Mouse (Mus musculus): ENCODE data around the gene Col13a1. TPM values are rescaled to one million over a fixed set of nuclear protein-coding genes. Genes with fewer than 3 reads are reported as not detected.
A peak's percentile ranks its signal among the peaks of the same experiment; 100 is the strongest.

Gene Col13a1
- polyA plus RNA-seq, 1 experiment from 2014 or later: 1.9 TPM

DNA sequence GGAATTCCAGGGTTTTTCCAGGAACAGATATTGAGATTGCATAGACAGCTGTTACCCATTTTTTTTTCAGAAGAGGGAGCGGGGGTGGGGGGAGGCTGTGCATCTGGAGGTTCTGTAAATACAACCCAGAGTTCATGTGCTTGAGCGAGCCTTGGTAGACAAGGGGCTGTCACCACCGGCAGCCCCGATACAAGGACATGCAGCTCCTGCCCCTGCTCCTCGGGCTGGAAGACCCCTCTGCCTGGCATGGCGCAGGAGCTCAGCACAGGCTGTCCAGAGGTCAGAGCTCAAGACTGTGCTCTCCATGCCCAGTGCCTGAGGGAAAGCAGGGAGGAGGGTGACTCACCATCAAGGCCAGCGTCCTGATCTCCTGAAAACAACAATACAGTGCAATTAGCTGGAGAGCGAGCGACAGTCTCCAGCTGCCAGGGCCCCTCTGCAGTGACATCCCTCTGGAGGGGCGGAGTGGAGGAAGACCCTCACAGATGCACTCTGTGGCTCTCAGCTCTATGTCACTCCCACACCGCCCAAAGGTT is 112.8 kb downstream of the Col13a1 start:
- Histone ChIP-seq H3K9me3 (peaks cover 33% of the 10 kb centered on the region), H3K36me3 (0 out of 2 replicates have a peak, but pooled peaks cover 8% of the 10 kb centered on the region), H3K4me3 (no peak overlapping the region), H3K4me1 (replicated peaks) (peaks cover 10% of the 10 kb centered on the region), H3K27me3 (ENCODE audit: insufficient read depth, poor library complexity, severe bottlenecking) (no peaks in the 10 kb centered on the region; the same call in 1 of the 2 replicates), H3K27ac (0 out of 2 replicates have a peak overlapping the region, but pooled peaks have one; percentile 35)
- no peak for DNase-seq (ENCODE audit: low spot score)
- 72% methylated on average over 11 of the region's 11 CpGs for WGBS

DNA sequence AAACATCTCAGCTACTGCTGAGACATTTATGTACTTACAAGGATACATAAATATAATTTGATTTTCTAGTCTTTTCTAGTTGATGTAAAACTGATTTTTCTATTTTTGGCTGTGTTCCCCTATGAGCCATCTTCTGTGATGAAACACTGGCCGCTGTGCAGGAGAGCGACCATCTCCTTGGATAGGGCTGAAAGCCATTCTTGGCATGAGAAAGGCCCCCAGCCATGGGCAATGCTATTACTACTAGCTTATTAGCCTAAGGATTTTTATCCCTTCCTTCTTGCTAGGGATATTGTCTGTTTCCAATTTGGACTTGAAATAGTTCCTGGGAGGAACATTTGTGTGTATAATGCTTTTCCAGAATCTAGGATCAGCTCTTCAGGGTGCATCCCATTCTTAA is 119.5 kb downstream of the Col13a1 start:
- Histone ChIP-seq H3K4me3 (no peak overlapping the region), H3K4me1 (replicated peaks) (no peaks in the 10 kb centered on the region), H3K27me3 (ENCODE audit: insufficient read depth, poor library complexity, severe bottlenecking) (no peaks in the 10 kb centered on the region), H3K36me3 (0 out of 2 replicates have a peak, but pooled peaks cover 8% of the 10 kb centered on the region), H3K27ac (no peak overlapping the region), H3K9me3 (peaks cover 27% of the 10 kb centered on the region)
- no peak for DNase-seq (ENCODE audit: low spot score)
- WGBS: 95% methylated on average over 2 of the region's 2 CpGs

DNA sequence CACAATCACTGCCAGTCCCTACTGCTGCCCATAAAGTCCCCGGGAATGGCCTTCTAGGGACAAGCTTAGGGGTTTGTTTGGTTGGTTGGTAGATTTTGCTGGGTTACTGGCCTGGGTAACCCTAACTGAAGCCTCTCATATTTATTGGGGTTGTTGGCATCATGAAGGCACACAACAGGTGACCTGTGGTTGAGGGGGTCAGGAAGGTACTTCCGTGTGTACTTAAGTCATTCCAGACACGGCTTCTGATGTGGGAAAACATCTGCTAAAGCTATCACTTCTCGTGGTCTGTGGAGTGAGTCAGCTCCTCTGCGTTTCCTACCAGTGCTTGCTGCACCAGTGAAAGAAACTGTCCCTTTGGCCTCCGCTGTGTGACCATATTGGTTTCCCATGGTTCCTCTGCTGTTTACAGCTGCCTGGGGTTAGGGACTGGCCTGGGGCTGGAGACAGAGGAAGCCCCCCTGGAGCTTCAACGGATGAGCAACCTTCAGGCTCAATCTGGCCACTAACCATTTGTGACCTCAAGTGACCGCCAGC is 123.7 kb downstream of the Col13a1 start:
- H3K9me3 ChIP-seq: no peaks in the 10 kb centered on the region
- WGBS: 73% methylated on average over 8 of the region's 8 CpGs
- H3K36me3 ChIP-seq: no peaks in the 10 kb centered on the region
- H3K27me3 ChIP-seq (ENCODE audit: insufficient read depth, poor library complexity, severe bottlenecking): no peaks in the 10 kb centered on the region
- H3K4me3 ChIP-seq: no peak overlapping the region
- no peak for DNase-seq (ENCODE audit: low spot score)
- no peak overlapping the region for H3K27ac ChIP-seq
- H3K4me1 ChIP-seq (replicated peaks): peaks cover 5% of the 10 kb centered on the region; the same call in 1 of the 2 replicates

DNA sequence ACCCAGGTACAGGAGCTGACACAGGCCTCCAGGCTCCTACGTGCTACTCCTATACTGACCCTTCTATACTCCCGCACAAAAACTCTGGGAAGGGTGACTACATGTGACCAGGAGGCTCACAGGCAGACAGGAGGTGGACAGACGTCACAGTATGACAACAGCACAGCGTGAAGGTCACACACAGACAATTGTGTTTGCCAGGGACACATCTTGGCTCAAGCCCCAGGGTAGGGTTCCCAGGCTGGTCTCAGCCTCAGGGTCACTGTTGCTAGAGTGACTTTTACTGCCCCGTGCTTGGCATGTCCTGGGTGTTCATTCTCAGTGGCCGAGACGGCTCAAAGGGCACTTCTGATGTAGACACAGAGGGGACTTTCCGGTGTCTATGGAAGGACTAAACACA is 126.1 kb downstream of the Col13a1 start:
- Histone ChIP-seq H3K4me3 (no peak overlapping the region), H3K9me3 (no peaks in the 10 kb centered on the region), H3K27me3 (ENCODE audit: insufficient read depth, poor library complexity, severe bottlenecking) (no peaks in the 10 kb centered on the region), H3K36me3 (no peaks in the 10 kb centered on the region), H3K4me1 (replicated peaks) (peaks cover 5% of the 10 kb centered on the region; the same call in 1 of the 2 replicates), H3K27ac (no peak overlapping the region)
- no peak for DNase-seq (ENCODE audit: low spot score)
- 75% methylated on average over 8 of the region's 8 CpGs for WGBS

DNA sequence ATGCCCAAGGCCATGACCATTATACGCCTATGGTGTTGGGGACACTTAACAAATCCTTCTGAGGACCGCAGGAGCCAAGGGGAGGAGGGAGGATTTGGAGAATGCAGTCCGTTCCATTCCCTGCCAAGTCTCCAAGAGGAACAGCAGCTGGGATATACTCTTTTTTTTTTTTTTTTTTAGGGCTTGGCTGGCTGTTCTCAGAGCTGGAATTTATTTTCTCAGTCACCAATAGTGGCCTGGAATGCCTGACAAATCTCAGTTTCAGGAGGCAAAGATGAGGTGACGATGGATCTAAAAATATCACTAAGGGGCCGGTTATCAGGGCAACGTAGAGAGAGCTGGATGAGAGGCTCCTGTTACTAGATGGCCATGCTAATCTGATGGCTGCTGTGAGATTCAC is 130.4 kb downstream of the Col13a1 start:
- WGBS: 88% methylated on average over 6 of the region's 6 CpGs
- DNase-seq (ENCODE audit: low spot score): no peak
- Histone ChIP-seq H3K27ac (no peak overlapping the region), H3K4me1 (replicated peaks) (peaks cover 5% of the 10 kb centered on the region; the same call in 1 of the 2 replicates), H3K4me3 (no peak overlapping the region), H3K27me3 (ENCODE audit: insufficient read depth, poor library complexity, severe bottlenecking) (no peaks in the 10 kb centered on the region), H3K36me3 (no peaks in the 10 kb centered on the region), H3K9me3 (no peaks in the 10 kb centered on the region)

DNA sequence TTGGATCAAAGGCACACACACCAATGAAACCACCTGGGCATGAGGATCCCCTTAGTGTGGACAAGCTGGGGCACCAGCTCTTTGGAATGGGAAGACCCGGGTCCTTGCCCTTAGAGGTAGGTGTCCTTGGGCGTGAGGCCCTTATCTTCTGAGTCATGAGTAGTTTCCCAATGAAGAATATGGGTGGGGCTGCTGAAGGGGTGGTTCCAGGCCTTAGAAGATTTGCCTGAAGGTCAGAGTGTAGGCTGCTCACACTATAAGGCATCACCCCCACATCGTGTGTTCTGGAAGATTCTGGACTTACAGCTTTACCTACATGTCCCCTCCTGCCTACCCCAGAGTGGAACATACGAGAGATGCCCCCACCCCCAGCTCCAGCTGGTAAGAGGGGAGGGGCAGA is 133.4 kb downstream of the Col13a1 start:
- 79% methylated on average over 4 of the region's 4 CpGs for WGBS
- DNase-seq (ENCODE audit: low spot score): no peak
- Histone ChIP-seq H3K4me3 (no peak overlapping the region), H3K4me1 (replicated peaks) (no peaks in the 10 kb centered on the region), H3K27ac (no peak overlapping the region), H3K27me3 (ENCODE audit: insufficient read depth, poor library complexity, severe bottlenecking) (0 out of 2 replicates have a peak, but pooled peaks cover 3% of the 10 kb centered on the region), H3K36me3 (no peaks in the 10 kb centered on the region), H3K9me3 (no peaks in the 10 kb centered on the region)

DNA sequence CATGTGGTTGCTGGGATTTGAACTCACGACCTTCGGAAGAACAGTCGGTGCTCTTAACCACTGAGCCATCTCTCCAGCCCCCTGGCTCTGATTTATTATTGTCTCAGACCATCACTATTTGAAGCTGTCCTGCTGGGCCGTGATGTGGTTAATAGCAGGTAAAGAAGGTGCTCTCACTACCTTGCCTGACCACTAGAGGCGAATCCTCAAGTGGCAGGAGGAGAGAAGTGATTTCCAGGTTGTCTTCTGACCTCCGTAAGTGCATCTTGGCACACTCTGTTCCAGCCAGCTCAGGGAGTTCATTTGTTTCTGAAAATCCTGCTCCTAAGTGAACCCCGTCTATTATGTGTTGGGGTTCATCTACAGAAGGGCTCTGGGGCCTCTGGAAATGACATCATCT is 134.4 kb downstream of the Col13a1 start:
- Histone ChIP-seq H3K9me3 (no peaks in the 10 kb centered on the region), H3K27ac (no peak overlapping the region), H3K27me3 (ENCODE audit: insufficient read depth, poor library complexity, severe bottlenecking) (peaks cover 12% of the 10 kb centered on the region), H3K4me1 (replicated peaks) (no peaks in the 10 kb centered on the region), H3K4me3 (no peak overlapping the region), H3K36me3 (no peaks in the 10 kb centered on the region)
- no peak for DNase-seq (ENCODE audit: low spot score)
- WGBS: 80% methylated on average over 7 of the region's 7 CpGs

DNA sequence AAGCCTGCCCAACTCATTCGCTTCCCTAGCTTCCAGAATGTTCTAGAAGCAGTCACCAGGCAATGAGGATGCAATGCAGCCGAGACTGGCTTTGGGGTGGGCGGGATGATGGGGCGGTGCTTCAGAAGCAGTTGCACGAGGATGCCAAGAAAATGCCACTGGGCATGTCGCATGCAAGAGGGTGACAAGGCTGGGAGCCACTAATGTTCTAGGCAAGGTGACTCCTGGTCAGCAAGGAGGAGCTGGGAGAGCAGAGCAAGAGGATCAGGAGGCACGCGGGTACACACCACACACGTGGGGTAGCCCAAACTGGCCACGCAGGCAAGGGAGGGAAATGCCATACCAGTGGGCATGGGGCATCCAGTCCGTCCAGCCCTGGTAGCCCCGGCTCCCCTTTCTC is 136.6 kb downstream of the Col13a1 start:
- WGBS: 91% methylated on average over 12 of the region's 12 CpGs
- no peaks in the 10 kb centered on the region for H3K9me3 ChIP-seq
- DNase-seq (ENCODE audit: low spot score): no peak
- H3K4me1 ChIP-seq (replicated peaks): peaks cover 6% of the 10 kb centered on the region; the same call in 1 of the 2 replicates
- H3K36me3 ChIP-seq: no peaks in the 10 kb centered on the region
- peaks cover 14% of the 10 kb centered on the region for H3K27me3 ChIP-seq (ENCODE audit: insufficient read depth, poor library complexity, severe bottlenecking)
- no peak overlapping the region for H3K4me3 ChIP-seq
- H3K27ac ChIP-seq: no peak overlapping the region

DNA sequence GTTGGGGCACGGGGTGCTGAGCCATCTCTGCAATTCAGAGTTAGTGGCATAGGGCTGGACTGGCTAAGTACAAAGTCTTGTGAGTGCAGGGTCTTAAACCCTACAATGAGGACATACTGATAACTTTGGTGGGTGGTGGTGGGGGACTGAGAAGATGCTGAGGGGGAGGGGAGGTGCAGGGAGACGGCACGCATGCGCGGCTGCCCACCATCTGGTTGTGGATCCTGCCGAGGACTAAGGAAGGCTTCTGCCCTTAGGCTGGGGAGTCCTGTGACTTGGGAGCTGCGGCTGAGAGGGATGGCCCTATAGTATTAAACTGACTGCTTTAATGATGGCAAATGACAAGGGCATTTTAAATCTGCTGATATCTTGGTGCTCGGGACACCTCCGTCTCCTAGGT is 139.6 kb downstream of the Col13a1 start:
- Histone ChIP-seq H3K27ac (peak overlapping the region; percentile 59; the same call in 1 of the 2 replicates), H3K4me3 (no peak overlapping the region), H3K27me3 (ENCODE audit: insufficient read depth, poor library complexity, severe bottlenecking) (peaks cover 14% of the 10 kb centered on the region), H3K4me1 (replicated peaks) (peaks cover 6% of the 10 kb centered on the region; the same call in 1 of the 2 replicates), H3K36me3 (no peaks in the 10 kb centered on the region), H3K9me3 (no peaks in the 10 kb centered on the region)
- 71% methylated on average over 9 of the region's 9 CpGs for WGBS
- DNase-seq (ENCODE audit: low spot score): peak; percentile 9

DNA sequence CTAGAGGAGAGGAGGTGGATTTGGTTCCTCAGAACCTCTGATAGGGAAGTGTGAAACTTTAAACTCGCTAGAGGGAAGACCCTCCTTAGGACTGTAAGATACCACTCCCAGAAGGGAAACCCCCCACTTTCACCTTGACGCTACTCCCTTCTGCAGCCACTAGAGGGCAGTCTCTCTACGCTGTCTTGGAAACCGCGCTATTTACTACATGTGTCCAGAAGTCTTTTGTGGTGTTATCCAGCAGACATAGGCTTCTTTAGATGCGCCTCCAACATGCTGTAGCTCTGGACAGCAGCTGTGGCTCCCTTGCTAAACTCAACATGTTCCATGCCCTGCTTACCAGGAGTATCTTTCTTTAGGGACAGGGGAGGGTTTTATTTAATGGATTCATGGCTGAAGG is 140.1 kb downstream of the Col13a1 start:
- peak; percentile 74 for DNase-seq (ENCODE audit: low spot score)
- WGBS: 4% methylated on average over 6 of the region's 6 CpGs
- Histone ChIP-seq H3K27me3 (ENCODE audit: insufficient read depth, poor library complexity, severe bottlenecking) (peaks cover 14% of the 10 kb centered on the region), H3K27ac (peak overlapping the region; percentile 59; the same call in 1 of the 2 replicates), H3K9me3 (no peaks in the 10 kb centered on the region), H3K4me3 (no peak overlapping the region), H3K36me3 (no peaks in the 10 kb centered on the region), H3K4me1 (replicated peaks) (peaks cover 6% of the 10 kb centered on the region; the same call in 1 of the 2 replicates)

DNA sequence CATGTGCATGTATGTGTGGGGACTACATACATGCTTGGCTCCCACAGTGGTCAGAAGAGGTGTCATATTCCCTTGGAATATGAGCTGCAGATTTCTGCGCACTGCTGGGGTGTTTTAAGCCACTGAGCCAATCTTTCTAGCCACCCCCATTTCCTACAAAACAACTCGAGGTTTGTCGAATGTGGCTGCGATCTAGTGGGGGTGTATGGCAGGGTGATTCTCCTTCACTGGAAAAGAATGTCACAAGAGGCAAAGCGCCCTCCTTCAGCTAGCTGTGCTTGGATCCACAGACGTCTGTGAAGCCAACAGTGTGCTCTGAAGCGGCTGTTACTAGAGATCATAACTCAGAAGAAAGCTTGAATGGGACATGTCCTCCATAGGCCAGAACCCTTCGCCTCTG is 141.6 kb downstream of the Col13a1 start:
- Histone ChIP-seq H3K36me3 (no peaks in the 10 kb centered on the region), H3K4me1 (replicated peaks) (peaks cover 9% of the 10 kb centered on the region; the same call in 1 of the 2 replicates), H3K27ac (no peak overlapping the region), H3K4me3 (no peak overlapping the region), H3K9me3 (no peaks in the 10 kb centered on the region), H3K27me3 (ENCODE audit: insufficient read depth, poor library complexity, severe bottlenecking) (peaks cover 14% of the 10 kb centered on the region)
- 78% methylated on average over 8 of the region's 8 CpGs for WGBS
- no peak for DNase-seq (ENCODE audit: low spot score)

DNA sequence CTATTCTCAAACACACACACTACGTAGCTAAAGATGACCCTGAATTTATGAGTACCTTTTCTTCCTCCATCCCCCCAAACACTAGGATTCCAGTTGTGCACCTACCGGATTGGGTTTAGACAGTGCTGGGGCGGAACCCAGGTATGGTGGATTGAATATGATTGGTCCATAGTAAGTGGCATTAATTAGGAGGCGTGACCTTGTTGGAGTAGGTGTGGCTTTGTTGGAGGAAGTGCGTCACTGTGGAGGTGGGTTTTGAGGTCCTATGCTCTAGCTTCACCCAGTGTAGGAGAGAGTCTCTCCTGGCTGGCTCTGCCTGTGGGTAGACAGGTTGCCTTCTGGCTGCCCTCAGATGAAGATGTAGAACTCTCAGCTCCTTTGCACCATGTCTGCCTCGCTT is 144.6 kb downstream of the Col13a1 start:
- Histone ChIP-seq H3K4me3 (no peak overlapping the region), H3K4me1 (replicated peaks) (peaks cover 20% of the 10 kb centered on the region), H3K27ac (no peak overlapping the region), H3K9me3 (no peaks in the 10 kb centered on the region), H3K27me3 (ENCODE audit: insufficient read depth, poor library complexity, severe bottlenecking) (0 out of 2 replicates have a peak, but pooled peaks cover under 1% of the 10 kb centered on the region), H3K36me3 (no peaks in the 10 kb centered on the region)
- 92% methylated on average over 6 of the region's 6 CpGs for WGBS
- no peak for DNase-seq (ENCODE audit: low spot score)

DNA sequence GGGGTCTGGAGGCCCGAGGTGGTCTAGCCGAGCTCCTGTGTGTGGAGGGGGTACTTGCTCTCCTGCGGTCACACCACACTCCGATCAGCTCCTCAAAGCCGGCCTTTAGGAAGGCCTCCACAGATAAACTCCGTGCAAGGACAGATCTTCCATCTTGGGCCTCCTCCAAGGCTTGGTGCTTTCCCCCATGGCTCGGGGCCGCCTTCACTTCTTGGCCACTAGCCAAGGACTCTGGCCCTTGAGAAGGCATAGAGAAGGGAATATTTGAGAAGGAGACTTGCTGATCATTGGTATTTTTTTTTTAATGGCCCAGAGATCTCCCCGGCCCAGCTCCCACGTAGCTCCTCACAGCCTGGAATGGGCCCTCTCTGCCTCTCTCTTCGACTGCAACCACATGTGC is 146.2 kb downstream of the Col13a1 start:
- H3K9me3 ChIP-seq: no peaks in the 10 kb centered on the region
- DNase-seq (ENCODE audit: low spot score): no peak
- no peaks in the 10 kb centered on the region for H3K27me3 ChIP-seq (ENCODE audit: insufficient read depth, poor library complexity, severe bottlenecking)
- H3K4me3 ChIP-seq: no peak overlapping the region
- H3K36me3 ChIP-seq: no peaks in the 10 kb centered on the region
- 89% methylated on average over 11 of the region's 11 CpGs for WGBS
- H3K27ac ChIP-seq: no peak overlapping the region
- H3K4me1 ChIP-seq (replicated peaks): peaks cover 27% of the 10 kb centered on the region

All from hindbrain, embryonic 10.5 days (tissue).